Mouse (Mus musculus) left cerebral cortex, postnatal 36 days (tissue): ENCODE measurements around the gene Stxbp1. TPM values are rescaled to one million over a fixed set of nuclear protein-coding genes. Genes with fewer than 3 reads are reported as not detected.

Experiments
- DNase-seq, 2 experiments: peaks; one replicate each; pipeline ENCODE4 v3.0.0; 2021 to 2022; ENCODE audit warnings: low spot score in 2 of 2, mixed read lengths in 1 of 2
- intact Hi-C: fragments of 180-260 bp; cut with DNase I; formaldehyde crosslinking; loops from one replicate; pipeline ENCODE4 v1.15.1; 2025
- total RNA-seq, 2 experiments: library from RNA; stranded (reverse); gene quantifications; 2 replicates each; pipeline ENCODE4 v1.2.3; 2021

Gene Stxbp1
- total RNA-seq, 2 experiments from 2014 or later = 963 to 1,065 TPM

- intact Hi-C loops = no loop called here
- no peak for DNase-seq
Measured at GRCm38 (mm10) chr2:32769327-32770085, 77.5 kb downstream of the Stxbp1 start.

- intact Hi-C loops = no loop called here
- no peak for DNase-seq
Measured at GRCm38 (mm10) chr2:32768661-32769285, 78.3 kb downstream of the Stxbp1 start.

GRCm38 (mm10) chr2:32767241-32767640 is 79.8 kb downstream of the Stxbp1 start:
- intact Hi-C loops = no loop called here
- DNase-seq = no peak

GRCm38 (mm10) chr2:32763353-32763752 is 83.7 kb downstream of the Stxbp1 start:
- intact Hi-C loops = no loop called here
- no peak for DNase-seq

- DNase-seq = no peak
- intact Hi-C loops = no loop called here
Measured at GRCm38 (mm10) chr2:32761859-32762258, 85.2 kb downstream of the Stxbp1 start.

GRCm38 (mm10) chr2:32761361-32761760 is 85.7 kb downstream of the Stxbp1 start:
- peak; percentile 40 to 51 for DNase-seq
- intact Hi-C loops = no loop called here

GRCm38 (mm10) chr2:32759001-32759400 is 88.0 kb downstream of the Stxbp1 start:
- intact Hi-C loops = no loop called here
- no peak for DNase-seq

- intact Hi-C loops = no loop called here
- DNase-seq = no peak
Measured at GRCm38 (mm10) chr2:32758503-32758902, 88.5 kb downstream of the Stxbp1 start.

- intact Hi-C loops = loop anchor here (1.0 kb wide), 1 partner anchor 44 kb away; the partner anchor contains the start of gene Cdk9
- DNase-seq = peak; percentile 96
Measured at GRCm38 (mm10) chr2:32757056-32757845, 89.8 kb downstream of the Stxbp1 start, which contains the start of gene Tor2a. Gene Tor2a, plus strand, starts transcription at chr2:32757234.

GRCm38 (mm10) chr2:32756674-32757055 is 90.4 kb downstream of the Stxbp1 start:
- intact Hi-C loops = loop anchor here (1.0 kb wide), 1 partner anchor 43 kb away; the partner anchor contains the start of gene Cdk9
- DNase-seq = no peak

- intact Hi-C loops = no loop called here
- DNase-seq = no peak
Measured at GRCm38 (mm10) chr2:32752181-32752580, 94.9 kb downstream of the Stxbp1 start.

GRCm38 (mm10) chr2:32751665-32752033 is 95.4 kb downstream of the Stxbp1 start:
- DNase-seq = no peak
- intact Hi-C loops = no loop called here

GRCm38 (mm10) chr2:32750887-32751664 is 96.0 kb downstream of the Stxbp1 start:
- intact Hi-C loops = no loop called here
- no peak for DNase-seq

- no peak for DNase-seq
- intact Hi-C loops = no loop called here
Measured at GRCm38 (mm10) chr2:32750199-32750598, 96.8 kb downstream of the Stxbp1 start.

GRCm38 (mm10) chr2:32749082-32749481 is 98.0 kb downstream of the Stxbp1 start:
- intact Hi-C loops = no loop called here
- no peak for DNase-seq

GRCm38 (mm10) chr2:32744272-32744982 is 102.6 kb downstream of the Stxbp1 start:
- intact Hi-C loops = no loop called here

GRCm38 (mm10) chr2:32742173-32742531 is 104.9 kb downstream of the Stxbp1 start:
- intact Hi-C loops = no loop called here
- DNase-seq = peak; percentile 85 to 90

More at GRCm38 (mm10) chr2:32744272-32744982, 102.6 kb downstream of the Stxbp1 start:
- no peak for DNase-seq

- DNase-seq = peak; percentile 68 to 77
- intact Hi-C loops = loop anchor here (1.0 kb wide), 1 partner anchor 28 kb away; the partner anchor contains the start of gene Cdk9
Measured at GRCm38 (mm10) chr2:32741273-32742172, 105.5 kb downstream of the Stxbp1 start.
